Mouse (Mus musculus): Measurements from ENCODE around the gene Pogz. TPM values are rescaled to one million over a fixed set of nuclear protein-coding genes. Genes with fewer than 3 reads are reported as not detected.
A peak's percentile ranks its signal among the peaks of the same experiment; 100 is the strongest.

Pogz gene
- polyA plus RNA-seq, 1 experiment from 2014 or later, result 14.5 TPM

- Histone ChIP-seq H3K4me3 (ENCODE audit: control insufficient read depth in 1 of 2, insufficient read depth in 1 of 2, low read depth in 1 of 2, low read length in 2 of 2) (no peak overlapping the region), H3K9me3 (ENCODE audit: control insufficient read depth, low read length) (no peaks in the 10 kb centered on the region), H3K9ac (ENCODE audit: low read length) (no peak overlapping the region), H3K36me3 (ENCODE audit: control insufficient read depth, insufficient read depth, low read length) (no peaks in the 10 kb centered on the region), H3K4me1 (ENCODE audit: control insufficient read depth in 2 of 2, insufficient read depth in 2 of 2, low read length in 2 of 2) (peaks cover 2 to 5% of the 10 kb centered on the region in 2 experiments; a peak in 2 of 4 replicates), H3K27me3 (ENCODE audit: control insufficient read depth, insufficient read depth, low read length) (no peaks in the 10 kb centered on the region), H3K27ac (replicated peaks in 1 of 2; ENCODE audit: control insufficient read depth in 1 of 2, insufficient read depth in 1 of 2, low read depth in 2 of 2, low read length in 2 of 2) (no peak overlapping the region), H3K4me2 (ENCODE audit: low read length) (no peak overlapping the region; the same call in 1 of the 2 replicates)
- ATAC-seq (ENCODE audit: insufficient number of reproducible peaks, insufficient read depth, low FRiP score, low read depth), result no peak
- WGBS, result 68% methylated on average over 5 of the region's 5 CpGs
These were observed 4.7 kb upstream of the Pogz start for GRCm38 (mm10) chr3:94832701-94833100.

- Histone ChIP-seq H3K36me3 (ENCODE audit: control insufficient read depth, insufficient read depth, low read length) (no peaks in the 10 kb centered on the region), H3K27ac (replicated peaks in 1 of 2; ENCODE audit: control insufficient read depth in 1 of 2, insufficient read depth in 1 of 2, low read depth in 2 of 2, low read length in 2 of 2) (no peak overlapping the region), H3K4me2 (ENCODE audit: low read length) (no peak overlapping the region), H3K9me3 (ENCODE audit: control insufficient read depth, low read length) (no peaks in the 10 kb centered on the region), H3K9ac (ENCODE audit: low read length) (no peak overlapping the region), H3K27me3 (ENCODE audit: control insufficient read depth, insufficient read depth, low read length) (no peaks in the 10 kb centered on the region), H3K4me1 (ENCODE audit: control insufficient read depth in 2 of 2, insufficient read depth in 2 of 2, low read length in 2 of 2) (peaks cover 2 to 5% of the 10 kb centered on the region in 2 experiments; a peak in 2 of 4 replicates), H3K4me3 (ENCODE audit: control insufficient read depth in 1 of 2, insufficient read depth in 1 of 2, low read depth in 1 of 2, low read length in 2 of 2) (no peak overlapping the region)
- ATAC-seq (ENCODE audit: insufficient number of reproducible peaks, insufficient read depth, low FRiP score, low read depth), result no peak
These were observed 4.0 kb upstream of the Pogz start for GRCm38 (mm10) chr3:94833358-94833757.

- Histone ChIP-seq H3K4me2 (ENCODE audit: low read length) (no peak overlapping the region), H3K9me3 (ENCODE audit: control insufficient read depth, low read length) (no peaks in the 10 kb centered on the region), H3K4me3 (ENCODE audit: control insufficient read depth in 1 of 2, insufficient read depth in 1 of 2, low read depth in 1 of 2, low read length in 2 of 2) (no peak overlapping the region), H3K27ac (replicated peaks in 1 of 2; ENCODE audit: control insufficient read depth in 1 of 2, insufficient read depth in 1 of 2, low read depth in 2 of 2, low read length in 2 of 2) (no peak overlapping the region), H3K27me3 (ENCODE audit: control insufficient read depth, insufficient read depth, low read length) (no peaks in the 10 kb centered on the region), H3K36me3 (ENCODE audit: control insufficient read depth, insufficient read depth, low read length) (no peaks in the 10 kb centered on the region), H3K4me1 (ENCODE audit: control insufficient read depth in 2 of 2, insufficient read depth in 2 of 2, low read length in 2 of 2) (peaks cover 4 to 21% of the 10 kb centered on the region in 2 experiments), H3K9ac (ENCODE audit: low read length) (no peak overlapping the region)
- no peak for ATAC-seq (ENCODE audit: insufficient number of reproducible peaks, insufficient read depth, low FRiP score, low read depth)
- WGBS, result 64% methylated on average over 3 of the region's 3 CpGs
These were observed 2.0 kb upstream of the Pogz start for GRCm38 (mm10) chr3:94835396-94835795.

GRCm38 (mm10) chr3:94837959-94838496, 661 bp downstream of the Pogz start:
- H3K36me3 ChIP-seq (ENCODE audit: control insufficient read depth, insufficient read depth, low read length), result no peaks in the 10 kb centered on the region
- H3K9me3 ChIP-seq (ENCODE audit: control insufficient read depth, low read length), result no peaks in the 10 kb centered on the region
- H3K9ac ChIP-seq (ENCODE audit: low read length), result peak overlapping the region; percentile 92
- H3K27me3 ChIP-seq (ENCODE audit: control insufficient read depth, insufficient read depth, low read length), result no peaks in the 10 kb centered on the region
- WGBS, result 1% methylated on average over 30 of the region's 62 CpGs
- peak overlapping the region; percentile 59 to 74 for H3K4me3 ChIP-seq (ENCODE audit: control insufficient read depth in 1 of 2, insufficient read depth in 1 of 2, low read depth in 1 of 2, low read length in 2 of 2)
- H3K27ac ChIP-seq (replicated peaks in 1 of 2; ENCODE audit: control insufficient read depth in 1 of 2, insufficient read depth in 1 of 2, low read depth in 2 of 2, low read length in 2 of 2), result peak overlapping the region; percentile 94 to 99
- ATAC-seq (ENCODE audit: insufficient number of reproducible peaks, insufficient read depth, low FRiP score, low read depth), result peak; percentile 74
- H3K4me2 ChIP-seq (ENCODE audit: low read length), result peak overlapping the region; percentile 74
- peaks cover 2 to 16% of the 10 kb centered on the region in 2 experiments; a peak in 3 of 4 replicates for H3K4me1 ChIP-seq (ENCODE audit: control insufficient read depth in 2 of 2, insufficient read depth in 2 of 2, low read length in 2 of 2)

GRCm38 (mm10) chr3:94838631-94839030, 1.3 kb downstream of the Pogz start:
- H3K27me3 ChIP-seq (ENCODE audit: control insufficient read depth, insufficient read depth, low read length), result no peaks in the 10 kb centered on the region
- no peaks in the 10 kb centered on the region for H3K36me3 ChIP-seq (ENCODE audit: control insufficient read depth, insufficient read depth, low read length)
- WGBS, result 17% methylated on average over 9 of the region's 9 CpGs
- H3K9me3 ChIP-seq (ENCODE audit: control insufficient read depth, low read length), result no peaks in the 10 kb centered on the region
- H3K4me3 ChIP-seq (ENCODE audit: control insufficient read depth in 1 of 2, insufficient read depth in 1 of 2, low read depth in 1 of 2, low read length in 2 of 2), result peak overlapping the region; percentile 59 to 74
- H3K9ac ChIP-seq (ENCODE audit: low read length), result peak overlapping the region; percentile 92
- H3K27ac ChIP-seq (replicated peaks in 1 of 2; ENCODE audit: control insufficient read depth in 1 of 2, insufficient read depth in 1 of 2, low read depth in 2 of 2, low read length in 2 of 2), result peak overlapping the region; percentile 94 to 99
- peaks cover 2 to 16% of the 10 kb centered on the region in 2 experiments; a peak in 3 of 4 replicates for H3K4me1 ChIP-seq (ENCODE audit: control insufficient read depth in 2 of 2, insufficient read depth in 2 of 2, low read length in 2 of 2)
- H3K4me2 ChIP-seq (ENCODE audit: low read length), result peak overlapping the region; percentile 74
- no peak for ATAC-seq (ENCODE audit: insufficient number of reproducible peaks, insufficient read depth, low FRiP score, low read depth)

- H3K4me3 ChIP-seq (ENCODE audit: control insufficient read depth in 1 of 2, insufficient read depth in 1 of 2, low read depth in 1 of 2, low read length in 2 of 2), result peak overlapping the region in 1 of 2 experiments; percentile 59; a peak in 2 of 4 replicates
- H3K9ac ChIP-seq (ENCODE audit: low read length), result no peak overlapping the region; the same call in 1 of the 2 replicates
- no peaks in the 10 kb centered on the region for H3K27me3 ChIP-seq (ENCODE audit: control insufficient read depth, insufficient read depth, low read length)
- H3K4me1 ChIP-seq (ENCODE audit: control insufficient read depth in 2 of 2, insufficient read depth in 2 of 2, low read length in 2 of 2), result peaks cover 2 to 16% of the 10 kb centered on the region in 2 experiments; a peak in 3 of 4 replicates
- H3K4me2 ChIP-seq (ENCODE audit: low read length), result peak overlapping the region; percentile 74
- H3K36me3 ChIP-seq (ENCODE audit: control insufficient read depth, insufficient read depth, low read length), result no peaks in the 10 kb centered on the region
- ATAC-seq (ENCODE audit: insufficient number of reproducible peaks, insufficient read depth, low FRiP score, low read depth), result no peak
- H3K27ac ChIP-seq (replicated peaks in 1 of 2; ENCODE audit: control insufficient read depth in 1 of 2, insufficient read depth in 1 of 2, low read depth in 2 of 2, low read length in 2 of 2), result no peak overlapping the region; a peak in 1 of 4 replicates
- WGBS, result 65% methylated on average over 5 of the region's 5 CpGs
- H3K9me3 ChIP-seq (ENCODE audit: control insufficient read depth, low read length), result no peaks in the 10 kb centered on the region
These were observed 1.7 kb downstream of the Pogz start for GRCm38 (mm10) chr3:94839101-94839500.

- H3K4me3 ChIP-seq (ENCODE audit: control insufficient read depth in 1 of 2, insufficient read depth in 1 of 2, low read depth in 1 of 2, low read length in 2 of 2), result no peak overlapping the region
- H3K4me2 ChIP-seq (ENCODE audit: low read length), result no peak overlapping the region
- H3K27ac ChIP-seq (replicated peaks in 1 of 2; ENCODE audit: control insufficient read depth in 1 of 2, insufficient read depth in 1 of 2, low read depth in 2 of 2, low read length in 2 of 2), result no peak overlapping the region
- H3K9ac ChIP-seq (ENCODE audit: low read length), result no peak overlapping the region
- H3K9me3 ChIP-seq (ENCODE audit: control insufficient read depth, low read length), result no peaks in the 10 kb centered on the region
- H3K4me1 ChIP-seq (ENCODE audit: control insufficient read depth in 2 of 2, insufficient read depth in 2 of 2, low read length in 2 of 2), result peaks cover 3 to 17% of the 10 kb centered on the region in 2 experiments; a peak in 3 of 4 replicates
- no peaks in the 10 kb centered on the region for H3K36me3 ChIP-seq (ENCODE audit: control insufficient read depth, insufficient read depth, low read length)
- 83% methylated on average over 2 of the region's 2 CpGs for WGBS
- no peaks in the 10 kb centered on the region for H3K27me3 ChIP-seq (ENCODE audit: control insufficient read depth, insufficient read depth, low read length)
- ATAC-seq (ENCODE audit: insufficient number of reproducible peaks, insufficient read depth, low FRiP score, low read depth), result no peak
These were observed 10.0 kb downstream of the Pogz start for GRCm38 (mm10) chr3:94847382-94847781.

GRCm38 (mm10) chr3:94849338-94849737, 12.0 kb downstream of the Pogz start:
- Histone ChIP-seq H3K4me3 (ENCODE audit: control insufficient read depth in 1 of 2, insufficient read depth in 1 of 2, low read depth in 1 of 2, low read length in 2 of 2) (no peak overlapping the region), H3K36me3 (ENCODE audit: control insufficient read depth, insufficient read depth, low read length) (peaks cover 7% of the 10 kb centered on the region), H3K9ac (ENCODE audit: low read length) (no peak overlapping the region), H3K27ac (replicated peaks in 1 of 2; ENCODE audit: control insufficient read depth in 1 of 2, insufficient read depth in 1 of 2, low read depth in 2 of 2, low read length in 2 of 2) (no peak overlapping the region), H3K4me1 (ENCODE audit: control insufficient read depth in 2 of 2, insufficient read depth in 2 of 2, low read length in 2 of 2) (peaks cover 3 to 17% of the 10 kb centered on the region in 2 experiments; a peak in 3 of 4 replicates), H3K27me3 (ENCODE audit: control insufficient read depth, insufficient read depth, low read length) (no peaks in the 10 kb centered on the region), H3K9me3 (ENCODE audit: control insufficient read depth, low read length) (no peaks in the 10 kb centered on the region), H3K4me2 (ENCODE audit: low read length) (no peak overlapping the region)
- no peak for ATAC-seq (ENCODE audit: insufficient number of reproducible peaks, insufficient read depth, low FRiP score, low read depth)
- 13% methylated on average over 1 of the region's 1 CpGs for WGBS

All from heart, embryonic 14.5 days (tissue).